Mouse (Mus musculus): ENCODE data around the gene 9530068E07Rik.

DNA sequence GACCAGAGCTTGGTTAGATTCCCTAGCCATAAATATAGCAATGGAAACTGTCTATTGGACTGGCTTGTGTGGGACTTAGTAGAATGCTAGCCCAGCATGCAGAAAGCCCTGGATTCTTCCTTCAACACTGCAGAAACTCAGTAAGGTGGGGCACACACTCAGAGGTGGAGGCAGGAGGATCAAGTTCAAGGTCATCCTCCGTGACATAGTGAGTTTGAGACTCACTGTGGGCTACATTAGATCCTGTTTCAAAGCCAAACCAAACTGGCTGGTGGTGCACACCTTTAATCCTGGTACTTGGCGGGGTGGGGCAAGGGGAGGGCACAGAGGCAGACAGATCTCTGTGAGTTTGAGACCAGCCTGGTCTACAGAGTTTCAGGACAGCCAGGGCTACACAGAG, 31.9 kb upstream of the 9530068E07Rik start:
- no peak for TF ChIP-seq UBTF (IDR thresholded peaks at IDR 0.05; ENCODE audit: low read depth, low read length)
- no peak for TF ChIP-seq POLR2A (IDR thresholded peaks at IDR 0.05; ENCODE audit: low read depth, low read length)
- TF ChIP-seq ETS1 (conservative IDR thresholded peaks at IDR 0.05; ENCODE audit: low read depth, low read length), result no peak
- no peak for TF ChIP-seq EP300 (IDR thresholded peaks at IDR 0.05; ENCODE audit: low read length)
- TF ChIP-seq CTCF (conservative IDR thresholded peaks at IDR 0.05 in 1 of 2, IDR thresholded peaks at IDR 0.05 in 1 of 2; ENCODE audit: low read depth in 2 of 2, low read length in 2 of 2), result no peak
- no peak for TF ChIP-seq CHD2 (IDR thresholded peaks at IDR 0.05; ENCODE audit: low read length)
- TF ChIP-seq ELF1 (IDR thresholded peaks at IDR 0.05; ENCODE audit: low read depth, low read length), result no peak
- TF ChIP-seq ZNF384 (IDR thresholded peaks at IDR 0.05; ENCODE audit: low read depth, low read length), result no peak
- TF ChIP-seq MAX (IDR thresholded peaks at IDR 0.05; ENCODE audit: low read length), result no peak
- no peak for TF ChIP-seq ZKSCAN1 (IDR thresholded peaks at IDR 0.05; ENCODE audit: borderline replicate concordance, low read depth, low read length)
- TF ChIP-seq NRF1 (IDR thresholded peaks at IDR 0.05; ENCODE audit: low read depth, low read length), result no peak
- TF ChIP-seq E2F4 (IDR thresholded peaks at IDR 0.05; ENCODE audit: insufficient replicate concordance, low read depth, low read length), result no peak
- TF ChIP-seq POLR2AphosphoS2 (IDR thresholded peaks at IDR 0.05; ENCODE audit: low read depth, low read length), result no peak
- no peak for TF ChIP-seq MAFK (IDR thresholded peaks at IDR 0.05; ENCODE audit: insufficient replicate concordance, low read length)
